Mouse (Mus musculus) retina, embryonic 14.5 days (tissue): ENCODE data around the gene Rnf126.
A peak's percentile ranks its signal among the peaks of the same experiment; 100 is the strongest.

ENCODE experiments used
- DNase-seq: peaks from one replicate; pipeline ENCODE4 v3.0.0-alpha.2; 2015; ENCODE audit warnings: low spot score

The Rnf126 gene

GRCm38 (mm10) chr10:79729357-79729965, 37.3 kb downstream of the Rnf126 start:
- DNase-seq: no peak

- DNase-seq: no peak
Measured at GRCm38 (mm10) chr10:79728323-79729249, 38.2 kb downstream of the Rnf126 start.

GRCm38 (mm10) chr10:79726090-79726489, 40.7 kb downstream of the Rnf126 start:
- peak; percentile 60 for DNase-seq

GRCm38 (mm10) chr10:79723692-79724091, 43.1 kb downstream of the Rnf126 start:
- no peak for DNase-seq

GRCm38 (mm10) chr10:79723047-79723446, 43.7 kb downstream of the Rnf126 start:
- DNase-seq: no peak

- DNase-seq: no peak
Measured at GRCm38 (mm10) chr10:79721089-79721488, 45.7 kb downstream of the Rnf126 start.

GRCm38 (mm10) chr10:79717640-79718357, 49.0 kb downstream of the Rnf126 start:
- peak; percentile 82 for DNase-seq

- peak; percentile 27 for DNase-seq
Measured at GRCm38 (mm10) chr10:79716988-79717355, 49.8 kb downstream of the Rnf126 start.

- peak; percentile 35 for DNase-seq
Measured at GRCm38 (mm10) chr10:79716254-79716987, 50.3 kb downstream of the Rnf126 start, which contains the start of gene Hcn2. TSS of gene Hcn2 (plus strand) at chr10:79716634.

GRCm38 (mm10) chr10:79714996-79715395, 51.8 kb downstream of the Rnf126 start:
- no peak for DNase-seq

- no peak for DNase-seq
Measured at GRCm38 (mm10) chr10:79713163-79713562, 53.6 kb downstream of the Rnf126 start.

- peak; percentile 90 for DNase-seq
Measured at GRCm38 (mm10) chr10:79712499-79713126, 54.1 kb downstream of the Rnf126 start.

GRCm38 (mm10) chr10:79712029-79712428, 54.7 kb downstream of the Rnf126 start:
- DNase-seq: peak; percentile 59

GRCm38 (mm10) chr10:79709307-79709706, 57.4 kb downstream of the Rnf126 start:
- no peak for DNase-seq

GRCm38 (mm10) chr10:79708668-79709067, 58.1 kb downstream of the Rnf126 start:
- no peak for DNase-seq
